Mouse (Mus musculus) olfactory bulb, adult 2 months (tissue): ENCODE data around the gene Frmd4b. TPM values are rescaled to one million over a fixed set of nuclear protein-coding genes. Genes with fewer than 3 reads are reported as not detected.

Experiments
- H3K27ac ChIP-seq: fragments of 200-500 bp; 2 replicates; pipeline ENCODE4 v1.5.1; 2012; ENCODE audit warnings: low read depth, low read length; ENCODE audit not compliant: insufficient read depth
- H3K4me1 ChIP-seq: fragments of 200-500 bp; 2 replicates; pipeline ENCODE4 v1.6.1; 2012; ENCODE audit warnings: low read length; ENCODE audit not compliant: control insufficient read depth, insufficient read depth
- H3K4me3 ChIP-seq: fragments of 200-500 bp; 2 replicates; pipeline ENCODE4 v1.5.1; 2012; ENCODE audit warnings: mild to moderate bottlenecking, low read depth, low read length, moderate library complexity; ENCODE audit not compliant: insufficient read depth
- CTCF ChIP-seq: fragments of 200-500 bp; IDR thresholded peaks from 2 replicates; pipeline ENCODE4 v1.5.1; 2012; ENCODE audit warnings: low read depth, mild to moderate bottlenecking, low read length, moderate library complexity; ENCODE audit not compliant: insufficient read depth
- POLR2A ChIP-seq: fragments of 200-500 bp; IDR thresholded peaks from 2 replicates; pipeline ENCODE4 v1.6.1; 2012; ENCODE audit warnings: mild to moderate bottlenecking, low read depth, low read length, moderate library complexity; ENCODE audit not compliant: insufficient read depth
- WGBS: fragments of 180-500 bp; shearing (Covaris S2); methylation state at CpG from one replicate; pipeline ENCODE4 v1.1.7; 2018; 5-methylcytosine and 5-hydroxymethylcytosine counted together
- polyA plus RNA-seq: library from polyadenylated mRNA; stranded (reverse); fragments of >200 nt; gene quantifications from 2 replicates; pipeline ENCODE4 v1.2.4, GENCODE M21; 2012; ENCODE audit warnings: low replicate concordance; ENCODE audit not compliant: missing spikeins, insufficient read depth, insufficient read length

Gene Frmd4b
- polyA plus RNA-seq, 1 experiment: not detected

DNA sequence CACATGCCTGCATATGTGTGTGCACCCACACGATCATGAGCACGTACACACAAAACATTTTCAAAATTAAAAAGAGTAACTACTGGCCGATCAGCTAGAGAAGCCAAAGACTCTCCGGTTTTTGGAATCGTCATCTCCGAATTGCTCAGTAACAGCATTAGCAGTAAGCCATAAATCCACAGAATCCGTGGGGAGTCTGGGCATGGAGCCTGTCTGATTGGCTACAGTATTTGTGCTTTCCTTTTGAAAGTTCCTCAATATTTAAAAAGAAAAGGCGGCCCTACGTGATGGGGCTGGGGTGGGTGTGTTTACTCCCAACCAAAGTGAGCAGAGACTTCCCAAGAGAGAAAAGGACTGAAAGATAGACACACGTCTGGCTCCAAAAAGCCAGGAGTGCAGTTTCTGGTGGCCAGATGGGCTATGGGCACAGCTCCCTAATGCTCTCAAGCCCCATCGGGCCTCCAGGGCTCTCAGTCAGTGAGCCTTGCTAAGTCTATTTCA is 131.4 kb downstream of the Frmd4b start:
- TF ChIP-seq CTCF (no peak), POLR2A (no peak)
- H3K4me3 ChIP-seq: no peak overlapping the region
- H3K27ac ChIP-seq: no peak overlapping the region
- peaks cover 15% of the 10 kb centered on the region for H3K4me1 ChIP-seq
- 84% methylated on average over 11 of the region's 11 CpGs for WGBS

DNA sequence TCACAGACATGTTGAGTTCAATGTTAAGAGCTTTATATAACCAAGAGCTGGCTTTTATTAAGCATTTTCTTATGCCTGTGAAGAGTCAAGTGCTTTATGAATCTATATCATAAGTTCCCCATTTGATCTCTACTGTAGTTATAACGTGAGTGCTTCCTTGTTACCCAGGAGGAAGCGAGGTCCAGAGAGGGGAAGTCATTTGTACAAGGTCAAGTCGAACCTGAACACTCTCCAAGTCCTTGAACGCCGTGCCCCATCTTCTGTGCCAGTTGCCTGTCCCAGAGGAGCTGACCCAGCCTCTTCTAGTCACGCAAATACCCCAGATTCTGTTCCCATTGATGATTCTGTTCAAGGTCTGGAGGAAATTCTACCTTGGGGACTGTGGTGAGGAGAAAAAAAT is 135.4 kb downstream of the Frmd4b start:
- no peak for TF ChIP-seq POLR2A
- TF ChIP-seq CTCF: no peak
- peaks cover 3% of the 10 kb centered on the region for H3K4me1 ChIP-seq
- WGBS: 92% methylated on average over 6 of the region's 6 CpGs
- H3K27ac ChIP-seq: no peak overlapping the region
- no peak overlapping the region for H3K4me3 ChIP-seq

DNA sequence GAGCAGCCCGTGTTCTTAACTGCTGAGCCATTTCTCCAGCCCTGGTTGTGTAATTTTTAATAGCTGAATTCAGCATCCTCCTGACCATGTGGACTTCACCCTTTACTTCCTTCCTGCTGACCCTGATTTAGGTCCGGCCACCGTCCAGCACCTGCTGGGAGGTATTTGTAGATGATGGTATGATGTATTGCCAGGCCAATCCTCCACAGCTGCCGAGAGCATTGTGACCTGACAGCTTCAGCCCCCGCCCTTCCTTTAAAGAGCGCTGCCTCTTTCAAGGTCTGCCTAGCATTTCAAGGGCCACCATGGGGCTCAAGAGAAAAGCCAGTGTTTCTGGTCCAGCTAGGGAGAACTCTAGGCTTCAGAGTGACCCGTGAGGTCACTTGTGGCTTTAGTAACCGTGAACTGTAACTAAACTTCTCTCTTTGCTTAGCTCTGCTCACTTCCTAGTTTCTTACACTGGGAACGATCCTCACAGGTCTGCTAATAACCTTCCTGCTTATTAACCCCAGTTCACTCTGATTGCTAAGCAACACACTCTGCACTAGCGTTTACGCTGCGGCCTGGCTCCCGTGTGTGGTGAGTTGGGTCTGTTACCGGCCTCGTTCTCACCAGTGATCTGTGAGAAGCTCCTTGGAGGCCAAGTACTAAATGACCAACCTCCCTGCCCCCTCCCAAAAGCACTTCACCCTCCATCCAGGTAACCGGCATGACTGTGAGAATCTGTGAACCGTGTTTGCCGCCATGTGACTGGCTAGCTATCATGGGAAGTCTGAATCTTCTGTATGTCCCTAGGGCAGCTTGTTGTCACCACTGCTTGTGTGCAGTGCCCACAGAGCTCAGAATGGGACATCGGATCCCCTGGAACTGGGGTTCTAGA is 138.1 kb downstream of the Frmd4b start:
- no peak overlapping the region for H3K27ac ChIP-seq
- TF ChIP-seq POLR2A (no peak), CTCF (no peak)
- no peak overlapping the region for H3K4me3 ChIP-seq
- 73% methylated on average over 19 of the region's 19 CpGs for WGBS
- H3K4me1 ChIP-seq: no peaks in the 10 kb centered on the region

- WGBS: 96% methylated on average over 4 of the region's 4 CpGs
- Histone ChIP-seq H3K4me3 (no peak overlapping the region), H3K27ac (no peak overlapping the region), H3K4me1 (peaks cover 2% of the 10 kb centered on the region; the same call in 1 of the 2 replicates)
- TF ChIP-seq CTCF: no peak
- TF ChIP-seq POLR2A: no peak
Measured at GRCm38 (mm10) chr6:97473672-97474071, 143.7 kb downstream of the Frmd4b start.

DNA sequence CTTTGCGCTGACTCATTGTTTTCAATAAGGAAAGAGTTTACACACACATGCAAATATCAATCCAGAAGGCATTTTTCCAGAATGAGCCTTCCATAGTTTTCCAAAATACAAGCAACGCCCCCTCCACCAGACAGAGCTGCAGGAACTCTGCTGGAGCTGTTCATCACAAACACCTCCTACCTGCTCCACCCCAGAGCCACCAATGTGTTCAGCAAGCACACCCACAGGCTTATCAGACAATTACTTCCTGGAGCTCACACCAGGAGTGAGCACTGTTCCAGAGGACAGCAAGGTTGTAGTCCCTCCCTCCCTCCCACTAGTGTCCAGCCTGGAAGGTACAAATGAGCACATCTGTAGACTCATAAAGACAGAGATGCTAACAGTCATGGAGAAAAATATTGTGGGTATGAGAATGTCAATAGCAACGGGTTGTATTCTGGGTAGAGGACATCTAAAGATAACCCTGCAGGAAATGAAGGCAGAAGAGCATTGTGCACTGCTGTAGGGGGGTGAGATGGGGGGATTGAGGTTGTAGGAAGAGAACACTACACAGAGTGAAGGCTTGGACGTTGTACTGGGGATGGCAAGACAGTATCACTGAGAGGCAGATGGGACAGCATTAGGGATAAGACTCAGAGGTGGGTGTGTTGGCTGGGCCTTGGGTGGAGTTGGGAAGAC is 144.3 kb downstream of the Frmd4b start:
- H3K27ac ChIP-seq: no peak overlapping the region
- no peak for TF ChIP-seq CTCF
- no peak for TF ChIP-seq POLR2A
- 84% methylated on average over 4 of the region's 4 CpGs for WGBS

GRCm38 (mm10) chr6:97463898-97464524 is 153.3 kb downstream of the Frmd4b start:
- no peaks in the 10 kb centered on the region for H3K4me1 ChIP-seq
- H3K27ac ChIP-seq: no peak overlapping the region
- 66% methylated on average over 17 of the region's 17 CpGs for WGBS
- no peak overlapping the region for H3K4me3 ChIP-seq
- no peak for TF ChIP-seq POLR2A
- TF ChIP-seq CTCF: no peak

More for the DNA sequence above, 144.3 kb downstream of the Frmd4b start:
- Histone ChIP-seq H3K4me1 (peaks cover 2% of the 10 kb centered on the region; the same call in 1 of the 2 replicates), H3K4me3 (no peak overlapping the region)

- no peak for TF ChIP-seq CTCF
- TF ChIP-seq POLR2A: no peak
- Histone ChIP-seq H3K27ac (no peak overlapping the region), H3K4me3 (no peak overlapping the region), H3K4me1 (peaks cover 3% of the 10 kb centered on the region; the same call in 1 of the 2 replicates)
Measured at GRCm38 (mm10) chr6:97462421-97462820, 154.9 kb downstream of the Frmd4b start.

DNA sequence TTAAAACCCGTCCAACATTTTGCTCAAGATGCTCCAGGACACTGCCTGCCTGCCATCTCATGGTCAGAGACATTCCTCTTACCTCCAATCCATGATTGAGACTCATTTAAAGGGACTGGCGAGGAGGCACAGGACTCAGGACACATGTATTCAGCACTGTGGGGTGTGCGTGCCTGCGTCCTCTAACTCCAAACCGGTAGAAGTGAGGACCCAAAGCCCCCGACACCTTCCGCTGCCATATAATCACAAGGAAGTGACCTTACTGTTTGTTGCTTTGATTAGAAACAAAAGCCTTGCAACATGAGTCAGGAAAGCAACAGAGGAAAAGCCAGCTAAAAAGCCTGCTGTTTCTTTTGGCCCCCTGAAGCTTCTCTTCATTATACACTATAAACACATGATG is 158.2 kb downstream of the Frmd4b start:
- TF ChIP-seq CTCF (no peak), POLR2A (no peak)
- no peak overlapping the region for H3K27ac ChIP-seq
- WGBS: 70% methylated on average over 7 of the region's 7 CpGs
- no peak overlapping the region for H3K4me3 ChIP-seq
- peaks cover 3% of the 10 kb centered on the region; the same call in 1 of the 2 replicates for H3K4me1 ChIP-seq

DNA sequence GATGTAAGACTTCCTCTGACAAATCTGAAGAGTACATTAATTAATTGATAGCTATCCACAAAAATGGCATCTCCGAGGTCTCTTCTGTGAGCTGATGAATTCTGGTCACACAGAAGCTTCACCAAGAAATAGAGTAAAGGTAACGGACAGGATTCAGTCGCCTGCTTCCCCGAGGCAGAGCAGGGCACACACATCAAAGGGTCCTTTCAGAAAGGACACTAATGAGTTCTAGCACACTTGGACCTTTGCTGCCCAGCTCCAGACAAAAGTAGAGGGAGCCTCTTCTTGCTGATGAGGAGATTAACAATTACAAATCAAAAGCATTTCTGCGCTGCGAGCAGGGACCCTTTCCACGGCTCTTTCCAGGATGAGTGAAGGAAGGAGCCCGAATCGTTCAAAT is 159.0 kb downstream of the Frmd4b start:
- H3K4me1 ChIP-seq: peaks cover 3% of the 10 kb centered on the region; the same call in 1 of the 2 replicates
- H3K4me3 ChIP-seq: no peak overlapping the region
- TF ChIP-seq POLR2A (no peak), CTCF (no peak)
- no peak overlapping the region for H3K27ac ChIP-seq
- 32% methylated on average over 9 of the region's 9 CpGs for WGBS
